Mouse (Mus musculus): ENCODE data around the gene Klc4. TPM values are rescaled to one million over a fixed set of nuclear protein-coding genes. Genes with fewer than 3 reads are reported as not detected.

Klc4 gene
- total RNA-seq, 2 experiments from 2014 or later, result 21.9 to 24.4 TPM

GRCm38 (mm10) chr17:46651292-46651691, 5.5 kb upstream of the Klc4 start:
- no peak for DNase-seq (ENCODE audit: extremely low spot score in 1 of 2, low spot score in 2 of 2)
- intact Hi-C loops (cut with DNase I), result loop anchor here (2.0 kb wide), 1 partner anchor 24 kb away; the partner anchor contains the start of gene Rrp36
- Histone ChIP-seq H3K27ac (no peak overlapping the region), H3K4me3 (peak overlapping the region; percentile 68)
- TF ChIP-seq CTCF (IDR thresholded peaks at IDR 0.05), result no peak

DNA sequence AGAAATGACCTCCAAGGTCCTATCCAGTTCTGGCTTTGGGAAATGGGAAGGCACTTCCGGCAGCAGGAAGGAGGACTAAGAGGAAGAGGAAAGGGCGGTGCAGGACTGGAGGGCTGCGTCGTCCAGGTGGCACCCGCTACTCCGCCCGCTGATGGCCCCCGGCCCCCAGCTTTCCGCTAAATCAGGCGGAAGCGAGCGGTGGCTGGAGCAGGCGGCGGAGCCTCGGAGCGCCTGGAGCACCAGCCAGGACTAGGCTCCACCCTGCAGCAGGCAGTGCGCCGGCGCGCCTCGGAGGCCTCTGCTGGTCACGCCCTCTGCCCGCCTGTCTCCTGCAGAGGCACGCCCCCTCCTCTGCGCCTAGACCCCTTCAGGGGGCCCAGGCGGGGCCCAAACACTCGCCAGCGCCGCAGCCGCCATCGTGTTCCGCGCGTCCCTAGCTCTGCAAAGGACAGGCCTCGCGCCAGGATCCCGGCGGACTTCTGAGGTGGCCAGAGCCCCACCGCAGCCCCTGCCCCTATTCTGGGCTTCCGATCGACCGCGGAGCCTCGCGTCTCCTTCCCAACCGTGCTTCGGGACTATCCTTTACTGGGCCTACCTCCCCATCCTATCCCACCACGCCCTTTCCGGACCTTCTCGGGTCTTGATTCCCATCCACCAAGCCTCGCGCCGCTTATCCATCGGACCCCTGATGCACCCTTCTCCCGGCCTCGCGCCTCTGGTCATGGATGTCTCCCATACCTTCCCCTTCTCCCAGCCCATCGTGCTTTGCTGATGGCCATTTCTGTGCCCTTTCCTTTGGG, 4.6 kb upstream of the Klc4 start, which contains the start of gene Cul7:
Gene Cul7 (plus strand): TSS at position 106 of the 800 bp plus-strand sequence.
- peak; percentile 90 to 91 for DNase-seq (ENCODE audit: extremely low spot score in 1 of 2, low spot score in 2 of 2)
- Histone ChIP-seq H3K4me3 (peak within 1 kb of the TSS; percentile 68), H3K27ac (peak within 1 kb of the TSS; percentile 88)
- intact Hi-C loops (cut with DNase I), result loop anchor here (2.0 kb wide), 1 partner anchor 24 kb away; the partner anchor contains the start of gene Rrp36
- TF ChIP-seq CTCF (IDR thresholded peaks at IDR 0.05), result no peak; the same call in 1 of the 2 replicates

DNA sequence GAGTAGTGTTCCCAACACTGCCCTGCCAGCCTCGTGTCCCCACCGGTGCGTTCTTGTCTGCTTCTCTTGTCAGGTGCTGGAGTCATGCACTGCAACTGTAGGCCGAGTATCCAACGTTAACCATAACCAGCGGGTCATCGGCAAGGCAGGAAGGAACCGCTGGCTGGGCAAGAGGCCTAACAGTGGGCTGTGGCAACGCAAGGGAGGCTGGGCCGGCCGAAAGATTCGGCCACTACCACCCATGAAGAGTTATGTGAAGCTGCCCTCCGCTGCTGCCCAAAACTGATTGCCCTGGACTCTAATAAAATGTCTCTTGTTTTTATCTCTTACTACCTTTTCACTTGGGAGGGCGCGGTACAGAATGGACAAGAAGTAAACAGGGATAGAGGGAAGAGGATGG, 4.0 kb upstream of the Klc4 start:
- no peak for DNase-seq (ENCODE audit: extremely low spot score in 1 of 2, low spot score in 2 of 2)

DNA sequence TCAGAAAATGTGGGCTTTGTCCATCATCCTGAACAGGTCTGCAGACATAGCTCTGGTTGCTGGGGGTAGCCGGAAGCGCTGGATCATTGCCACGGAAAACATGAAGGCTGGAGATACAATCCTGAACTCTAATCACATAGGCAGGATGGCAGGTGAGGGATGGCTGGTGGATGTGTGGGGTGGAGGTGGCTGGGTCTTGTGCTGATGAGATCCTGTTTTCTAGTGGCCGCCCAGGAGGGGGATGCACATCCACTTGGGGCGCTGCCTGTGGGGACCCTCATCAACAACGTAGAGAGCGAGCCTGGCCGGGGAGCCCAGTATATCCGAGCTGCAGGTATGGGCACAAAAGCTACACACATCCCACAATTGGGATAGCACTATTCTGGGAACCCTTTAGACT, 2.6 kb upstream of the Klc4 start:
- H3K4me3 ChIP-seq, result no peak overlapping the region
- no peak for DNase-seq (ENCODE audit: extremely low spot score in 1 of 2, low spot score in 2 of 2)
- no peak for TF ChIP-seq CTCF (IDR thresholded peaks at IDR 0.05)
- intact Hi-C loops (cut with DNase I), result loop anchor here (10.0 kb wide), 1 partner anchor 94 kb away; the partner anchor contains the start of gene Srf
- H3K27ac ChIP-seq, result no peak overlapping the region

More for the DNA sequence above, 4.0 kb upstream of the Klc4 start:
- intact Hi-C loops (cut with DNase I), result loop anchor here (2.0 to 10.0 kb wide), 2 partner anchors 25 to 95 kb away; partner anchors contain the start of genes Rrp36 and Srf
- no peak for TF ChIP-seq CTCF (IDR thresholded peaks at IDR 0.05)
- peak overlapping the region; percentile 68 for H3K4me3 ChIP-seq
- H3K27ac ChIP-seq, result peak overlapping the region; percentile 88

DNA sequence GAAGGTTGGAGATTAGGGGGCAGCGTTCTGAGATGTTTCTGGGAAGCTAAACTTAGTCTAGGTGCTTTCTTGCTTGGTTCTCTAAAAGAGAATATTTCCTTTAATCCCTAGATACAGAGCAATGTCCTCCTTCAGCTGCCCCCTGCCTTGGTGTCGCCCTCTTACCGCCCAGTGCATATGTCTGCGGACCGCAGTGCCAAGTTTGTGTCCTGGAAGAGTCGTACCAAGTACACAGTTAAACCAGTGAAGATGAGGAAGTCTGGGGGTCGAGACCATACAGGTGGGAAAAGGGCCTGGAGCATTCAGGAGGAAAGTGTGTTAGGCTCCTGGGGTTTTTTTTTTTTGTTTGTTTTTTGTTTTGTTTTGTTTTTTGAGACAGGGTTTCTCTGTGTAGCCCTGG, 1.5 kb upstream of the Klc4 start:
- no peak overlapping the region for H3K4me3 ChIP-seq
- no peak for TF ChIP-seq CTCF (IDR thresholded peaks at IDR 0.05)
- intact Hi-C loops (cut with DNase I), result loop anchor here (10.0 kb wide), 1 partner anchor 92 kb away; the partner anchor contains the start of gene Srf
- H3K27ac ChIP-seq, result no peak overlapping the region
- DNase-seq (ENCODE audit: extremely low spot score in 1 of 2, low spot score in 2 of 2), result no peak

- intact Hi-C loops (cut with DNase I), result loop anchor here (10.0 kb wide), 1 partner anchor 91 kb away; the partner anchor contains the start of gene Srf
- Histone ChIP-seq H3K27ac (peak overlapping the region; percentile 95), H3K4me3 (peak overlapping the region; percentile 100)
- DNase-seq (ENCODE audit: extremely low spot score in 1 of 2, low spot score in 2 of 2), result no peak
- no peak for TF ChIP-seq CTCF (IDR thresholded peaks at IDR 0.05)
These were observed 470 bp upstream of the Klc4 start for GRCm38 (mm10) chr17:46646322-46646662.

- H3K27ac ChIP-seq, result peak overlapping the region; percentile 80
- intact Hi-C loops (cut with DNase I), result loop anchor here (2.0 to 10.0 kb wide), 2 partner anchors 68 to 90 kb away; partner anchors contain the start of gene Srf
- no peak for TF ChIP-seq CTCF (IDR thresholded peaks at IDR 0.05)
These were observed 826 bp downstream of the Klc4 start for GRCm38 (mm10) chr17:46644916-46645475.

GRCm38 (mm10) chr17:46644152-46644805, 1.5 kb downstream of the Klc4 start:
- no peak for DNase-seq (ENCODE audit: extremely low spot score in 1 of 2, low spot score in 2 of 2)
- intact Hi-C loops (cut with DNase I), result loop anchor here (2.0 to 10.0 kb wide), 2 partner anchors 69 to 89 kb away; partner anchors contain the start of gene Srf
- Histone ChIP-seq H3K27ac (no peak overlapping the region), H3K4me3 (no peak overlapping the region)
- no peak for TF ChIP-seq CTCF (IDR thresholded peaks at IDR 0.05)

More at GRCm38 (mm10) chr17:46644916-46645475, 826 bp downstream of the Klc4 start:
- peak overlapping the region; percentile 100 for H3K4me3 ChIP-seq
- DNase-seq (ENCODE audit: extremely low spot score in 1 of 2, low spot score in 2 of 2), result no peak

DNA sequence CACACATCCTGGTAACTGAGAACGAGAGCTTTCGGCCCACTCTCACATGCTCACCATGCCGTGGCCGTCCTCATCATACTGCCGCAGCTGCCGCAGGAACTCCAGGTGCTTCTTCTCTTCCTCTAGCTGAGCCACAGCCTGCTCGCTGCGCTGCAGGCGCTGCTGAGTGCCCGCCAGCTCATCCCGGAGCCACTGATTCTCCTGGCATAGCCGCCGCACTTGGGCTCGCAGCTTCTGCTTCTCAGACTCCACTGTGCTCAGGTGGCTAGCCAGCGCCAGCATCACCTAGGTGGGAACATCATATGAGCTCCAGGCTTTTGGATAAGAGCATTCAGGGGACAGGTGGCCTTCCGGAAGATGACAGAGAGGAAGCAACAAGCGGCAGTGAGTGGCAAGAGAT, 3.8 kb downstream of the Klc4 start:
- no peak overlapping the region for H3K27ac ChIP-seq
- TF ChIP-seq CTCF (IDR thresholded peaks at IDR 0.05), result no peak
- DNase-seq (ENCODE audit: extremely low spot score in 1 of 2, low spot score in 2 of 2), result no peak
- H3K4me3 ChIP-seq, result no peak overlapping the region
- intact Hi-C loops (cut with DNase I), result loop anchor here (10.0 kb wide), 1 partner anchor 87 kb away; the partner anchor contains the start of gene Srf

- intact Hi-C loops (cut with DNase I), result loop anchor here (10.0 kb wide), 1 partner anchor 85 kb away; the partner anchor contains the start of gene Srf
- Histone ChIP-seq H3K4me3 (no peak overlapping the region), H3K27ac (no peak overlapping the region)
- no peak for TF ChIP-seq CTCF (IDR thresholded peaks at IDR 0.05)
- no peak for DNase-seq (ENCODE audit: extremely low spot score in 1 of 2, low spot score in 2 of 2)
These were observed 5.9 kb downstream of the Klc4 start for GRCm38 (mm10) chr17:46639929-46640328.

- no peak overlapping the region for H3K27ac ChIP-seq
- intact Hi-C loops (cut with DNase I), result loop anchor here (2.0 kb wide), 1 partner anchor 112 kb away; no protein-coding TSS in a partner anchor
- peak; percentile 54 to 55 for DNase-seq (ENCODE audit: extremely low spot score in 1 of 2, low spot score in 2 of 2)
- peak; percentile 74 for TF ChIP-seq CTCF (IDR thresholded peaks at IDR 0.05)
- no peak overlapping the region for H3K4me3 ChIP-seq
These were observed 8.8 kb downstream of the Klc4 start for GRCm38 (mm10) chr17:46636831-46637523.
